In genomic region chr3:88622941-88623345, GRCm38 (mm10) we compare ENCODE assay signal across 8 mouse cellular contexts. TPM values are rescaled to one million over a fixed set of nuclear protein-coding genes. Genes with fewer than 3 reads are reported as not detected.
DNase-seq lines count a peak whose midpoint lies in the region; ATAC-seq lines count a peak whose summit lies in the region.
"Had no signal": no experiment of that assay in that cellular context is flagged by ENCODE, and none has a peak within 500 bp of the region (broad histone marks: within the 10 kb centered on the region; RNA-seq: fewer than 3 reads in every experiment).

No protein-coding gene starts in this region.

- peak overlapping the region; percentile 92 for H3K4me3 ChIP-seq in embryonic facial prominence, embryonic 12.5 days
- peak overlapping the region; percentile 89 for H3K4me3 ChIP-seq in hindbrain, embryonic 11.5 days (ENCODE audit: low read depth, low read length)
- H3K4me3 ChIP-seq in liver, embryonic 15.5 days (replicated peaks), result peak overlapping the region; percentile 73
- peak overlapping the region; percentile 96 for H3K4me3 ChIP-seq in neural tube, embryonic 14.5 days (ENCODE audit: low read depth, low read length)

- H3K4me1 ChIP-seq in embryonic facial prominence, embryonic 12.5 days, result peaks cover 30% of the 10 kb centered on the region
- H3K4me1 ChIP-seq in hindbrain, embryonic 11.5 days (replicated peaks; ENCODE audit: control insufficient read depth, insufficient read depth, low read length), result peaks cover 16% of the 10 kb centered on the region
- peaks cover 98% of the 10 kb centered on the region for H3K4me1 ChIP-seq in liver, embryonic 15.5 days (replicated peaks)
- H3K4me1 ChIP-seq in neural tube, embryonic 14.5 days (ENCODE audit: control insufficient read depth, insufficient read depth, low read length), result peaks cover 29% of the 10 kb centered on the region

- peak overlapping the region; percentile 95 for H3K9ac ChIP-seq in embryonic facial prominence, embryonic 12.5 days
- peak overlapping the region; percentile 99 for H3K9ac ChIP-seq in hindbrain, embryonic 11.5 days (ENCODE audit: low read depth, low read length)
- peak overlapping the region; percentile 70; the same call in 1 of the 2 replicates for H3K9ac ChIP-seq in liver, embryonic 15.5 days
- peak overlapping the region; percentile 96 for H3K9ac ChIP-seq in neural tube, embryonic 14.5 days (replicated peaks; ENCODE audit: low read depth, low read length)

- no peaks in the 10 kb centered on the region for H3K27me3 ChIP-seq in embryonic facial prominence, embryonic 12.5 days
- H3K27me3 ChIP-seq in hindbrain, embryonic 11.5 days (ENCODE audit: control insufficient read depth, insufficient read depth, low read length), result no peaks in the 10 kb centered on the region
- 0 out of 2 replicates have a peak, but pooled peaks cover 8% of the 10 kb centered on the region for H3K27me3 ChIP-seq in liver, embryonic 15.5 days
- no peaks in the 10 kb centered on the region for H3K27me3 ChIP-seq in neural tube, embryonic 14.5 days (ENCODE audit: control insufficient read depth, insufficient read depth, low read length)

- peak overlapping the region; percentile 97 for H3K4me2 ChIP-seq in embryonic facial prominence, embryonic 12.5 days (replicated peaks)
- peak overlapping the region; percentile 82 for H3K4me2 ChIP-seq in hindbrain, embryonic 11.5 days (replicated peaks; ENCODE audit: low read depth, low read length)
- peak overlapping the region; percentile 99 for H3K4me2 ChIP-seq in liver, embryonic 15.5 days
- peak overlapping the region; percentile 95 for H3K4me2 ChIP-seq in neural tube, embryonic 14.5 days (ENCODE audit: low read depth, low read length)

- H3K36me3 ChIP-seq in embryonic facial prominence, embryonic 12.5 days, result peaks cover 15% of the 10 kb centered on the region
- H3K36me3 ChIP-seq in hindbrain, embryonic 11.5 days (ENCODE audit: control insufficient read depth, insufficient read depth, low read length), result no peaks in the 10 kb centered on the region
- 0 out of 2 replicates have a peak, but pooled peaks cover 3% of the 10 kb centered on the region for H3K36me3 ChIP-seq in liver, embryonic 15.5 days (replicated peaks)
- no peaks in the 10 kb centered on the region for H3K36me3 ChIP-seq in neural tube, embryonic 14.5 days (ENCODE audit: control insufficient read depth, insufficient read depth, low read length)

- H3K27ac ChIP-seq in embryonic facial prominence, embryonic 12.5 days, result peak overlapping the region; percentile 98
- H3K27ac ChIP-seq in hindbrain, embryonic 11.5 days (ENCODE audit: low read depth, low read length), result peak overlapping the region; percentile 88
- peak overlapping the region; percentile 80 for H3K27ac ChIP-seq in liver, embryonic 15.5 days (replicated peaks)
- H3K27ac ChIP-seq in neural tube, embryonic 14.5 days (ENCODE audit: low read depth, low read length), result peak overlapping the region; percentile 97

- ATAC-seq in CD4-positive, CD25-positive, alpha-beta regulatory T cell, adult 4 months, result peak; percentile 30
- ATAC-seq in embryonic facial prominence, embryonic 12.5 days (ENCODE audit: insufficient number of reproducible peaks, insufficient read depth, low FRiP score, low TSS enrichment), result peak; percentile 48; the same call in 1 of the 2 replicates
- peak; percentile 12; the same call in 1 of the 2 replicates for ATAC-seq in hindbrain, embryonic 11.5 days (ENCODE audit: low FRiP score)
- ATAC-seq in liver, embryonic 15.5 days (ENCODE audit: insufficient read depth), result no peak
- ATAC-seq in neural tube, embryonic 14.5 days (ENCODE audit: low read depth), result peak; percentile 19; the same call in 1 of the 2 replicates

- no peaks in the 10 kb centered on the region for H3K9me3 ChIP-seq in embryonic facial prominence, embryonic 12.5 days
- H3K9me3 ChIP-seq in hindbrain, embryonic 11.5 days (ENCODE audit: control insufficient read depth, low read length), result no peaks in the 10 kb centered on the region
- no peaks in the 10 kb centered on the region for H3K9me3 ChIP-seq in liver, embryonic 15.5 days (replicated peaks)
- no peaks in the 10 kb centered on the region for H3K9me3 ChIP-seq in neural tube, embryonic 14.5 days (ENCODE audit: control insufficient read depth, low read length)

- 0% methylated on average over 6 of the region's 6 CpGs for WGBS in embryonic facial prominence, embryonic 12.5 days
- WGBS in hindbrain, embryonic 11.5 days, result 0% methylated on average over 3 of the region's 6 CpGs
- 2% methylated on average over 6 of the region's 6 CpGs for WGBS in liver, embryonic 15.5 days (ENCODE audit: insufficient replicate concordance)
- 3% methylated on average over 6 of the region's 6 CpGs for WGBS in neural tube, embryonic 14.5 days

- peak; percentile 26 to 30 for DNase-seq in B cell, adult 2 months
- DNase-seq in hindbrain, embryonic 11.5 days (ENCODE audit: low spot score), result no peak
- no peak for DNase-seq in layer of hippocampus, adult 9-11 months

RNA-seq across cellular contexts. Expression of gene Arhgef2, which starts 17.2 kb away (rescaled TPM):
- 10 to 100 TPM; 36.5 to 48.6 TPM for polyA plus RNA-seq in CD4-positive, CD25-positive, alpha-beta regulatory T cell, adult 4 months (2017; shearing (Covaris generic))
- polyA plus RNA-seq in embryonic facial prominence, embryonic 12.5 days (2016; fragmentation: Nextera tagmentation; extraction: Ambion mirVana), result 117 and 123 TPM in 2 replicates
- 149 and 181 TPM in 2 replicates for polyA plus RNA-seq in hindbrain, embryonic 11.5 days (2014; fragmentation: Nextera tagmentation; extraction: Ambion mirVana)
- polyA plus RNA-seq in liver, embryonic 15.5 days (2015; fragmentation: Nextera tagmentation; extraction: Ambion mirVana), result 14.4 and 15.0 TPM in 2 replicates
- 137 and 145 TPM in 2 replicates for polyA plus RNA-seq in neural tube, embryonic 14.5 days (2014; fragmentation: Nextera tagmentation; extraction: Ambion mirVana)

RNA-seq across cellular contexts. Expression of gene Rxfp4, which starts 30.0 kb away (rescaled TPM):
- polyA plus RNA-seq in CD4-positive, CD25-positive, alpha-beta regulatory T cell, adult 4 months (2017; shearing (Covaris generic)), result under 1 TPM in 1 of 2 experiments, not detected in 1; 0.26 TPM
- polyA plus RNA-seq in embryonic facial prominence, embryonic 12.5 days (2016; fragmentation: Nextera tagmentation; extraction: Ambion mirVana), result not detected in 2 replicates
- not detected in 2 replicates for polyA plus RNA-seq in hindbrain, embryonic 11.5 days (2014; fragmentation: Nextera tagmentation; extraction: Ambion mirVana)
- polyA plus RNA-seq in liver, embryonic 15.5 days (2015; fragmentation: Nextera tagmentation; extraction: Ambion mirVana), result not detected in 2 replicates
- polyA plus RNA-seq in neural tube, embryonic 14.5 days (2014; fragmentation: Nextera tagmentation; extraction: Ambion mirVana), result not detected in 2 replicates
- polyA plus RNA-seq: frontal cortex, adult 2 months had no signal

RNA-seq across cellular contexts. Expression of gene Ssr2, which starts 47.3 kb away (rescaled TPM):
- 100 to 1,000 TPM; 160 to 161 TPM for polyA plus RNA-seq in CD4-positive, CD25-positive, alpha-beta regulatory T cell, adult 4 months (2017; shearing (Covaris generic))
- polyA plus RNA-seq in embryonic facial prominence, embryonic 12.5 days (2016; fragmentation: Nextera tagmentation; extraction: Ambion mirVana), result 184 and 185 TPM in 2 replicates
- 152 and 169 TPM in 2 replicates for polyA plus RNA-seq in hindbrain, embryonic 11.5 days (2014; fragmentation: Nextera tagmentation; extraction: Ambion mirVana)
- polyA plus RNA-seq in liver, embryonic 15.5 days (2015; fragmentation: Nextera tagmentation; extraction: Ambion mirVana), result 190 and 206 TPM in 2 replicates
- 127 and 143 TPM in 2 replicates for polyA plus RNA-seq in neural tube, embryonic 14.5 days (2014; fragmentation: Nextera tagmentation; extraction: Ambion mirVana)

Comparison
In these comparisons a context has a peak if more than half of its experiments do, and no peak if none do; other contexts are left out.
1. DNase-seq: peak in B cell, adult 2 months (2 of 2); none in hindbrain, embryonic 11.5 days (single experiment) and layer of hippocampus, adult 9-11 months (single experiment).
2. Peak in every context shown above with its lines, with median percentiles within 50 percentile points of each other: H3K27ac ChIP-seq, H3K4me2 ChIP-seq, H3K4me3 ChIP-seq and H3K9ac ChIP-seq.